Mouse (Mus musculus): ENCODE measurements around the gene Irgc1.
"Not testable (repeated sequence)": the region's sequence is repeated elsewhere in the genome, so short reads cannot be mapped to it uniquely, and the experiment has no call there.

The Irgc1 gene

DNA sequence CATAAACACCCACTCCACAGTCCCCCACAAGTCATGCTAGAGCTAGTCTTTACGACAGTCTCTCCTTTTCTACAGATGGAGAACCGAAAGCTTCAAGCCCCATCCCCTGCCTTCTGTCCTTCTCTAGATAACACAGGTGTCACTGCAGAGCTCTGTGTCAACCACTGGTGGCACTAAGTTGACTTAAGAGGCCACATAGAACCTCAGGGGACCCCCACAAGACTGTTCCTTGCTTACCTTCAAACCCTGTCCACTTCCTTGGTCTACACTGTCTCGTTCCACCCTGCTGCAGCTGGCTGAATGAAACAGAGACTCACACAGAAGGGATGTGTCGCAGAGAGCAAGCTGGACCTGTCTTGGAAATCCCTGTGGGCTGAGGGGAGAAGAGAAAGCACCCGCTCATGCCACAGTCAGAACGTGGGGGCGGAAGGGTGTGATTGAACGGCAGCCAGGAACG lies at the start of gene Irgc1:
TSS of gene Irgc1 (minus strand) at position 443 of the 457 bp plus-strand sequence.
- DNase-seq (ENCODE audit: low read depth, low spot score) = no peak

DNA sequence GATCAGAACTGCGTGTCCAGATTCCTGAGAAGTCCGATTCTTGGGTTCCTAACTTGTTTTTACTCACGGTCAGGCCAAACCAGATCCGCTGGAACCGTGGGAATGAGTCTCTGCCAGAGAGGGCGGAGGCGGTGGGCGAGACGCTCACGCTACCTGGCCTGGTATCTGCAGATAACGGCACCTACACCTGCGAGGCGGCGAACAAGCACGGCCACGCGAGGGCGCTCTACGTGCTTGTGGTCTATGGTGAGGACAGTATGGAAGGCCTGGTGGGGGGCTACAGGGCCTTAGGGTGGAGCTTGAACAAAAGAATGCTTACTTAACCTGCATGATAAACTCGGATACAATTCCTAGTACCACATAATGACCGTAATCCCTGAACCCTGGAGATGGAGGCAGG lies 49.4 kb upstream of the Irgc1 start:
- no peak for DNase-seq (ENCODE audit: low read depth, low spot score)

DNA sequence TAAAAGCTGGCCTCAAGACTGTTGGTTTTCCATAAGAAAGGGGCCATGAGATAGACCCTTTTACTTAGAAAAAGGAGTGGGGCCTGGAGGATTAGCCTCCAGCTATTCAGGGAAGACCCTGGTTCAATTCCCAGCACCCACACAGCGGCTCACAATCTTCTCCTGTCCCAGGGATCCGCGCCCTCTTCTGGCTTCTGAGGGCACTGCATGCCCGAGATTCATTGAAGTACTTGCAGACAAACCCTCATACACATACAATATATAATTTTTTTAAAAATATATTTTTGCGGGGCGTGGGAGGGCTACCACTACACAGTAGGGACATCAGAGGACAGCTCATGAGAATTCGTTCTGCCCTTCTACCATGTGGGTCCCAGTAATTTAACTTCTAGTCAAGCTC lies 48.8 kb upstream of the Irgc1 start:
- DNase-seq (ENCODE audit: low read depth, low spot score) = no peak

DNA sequence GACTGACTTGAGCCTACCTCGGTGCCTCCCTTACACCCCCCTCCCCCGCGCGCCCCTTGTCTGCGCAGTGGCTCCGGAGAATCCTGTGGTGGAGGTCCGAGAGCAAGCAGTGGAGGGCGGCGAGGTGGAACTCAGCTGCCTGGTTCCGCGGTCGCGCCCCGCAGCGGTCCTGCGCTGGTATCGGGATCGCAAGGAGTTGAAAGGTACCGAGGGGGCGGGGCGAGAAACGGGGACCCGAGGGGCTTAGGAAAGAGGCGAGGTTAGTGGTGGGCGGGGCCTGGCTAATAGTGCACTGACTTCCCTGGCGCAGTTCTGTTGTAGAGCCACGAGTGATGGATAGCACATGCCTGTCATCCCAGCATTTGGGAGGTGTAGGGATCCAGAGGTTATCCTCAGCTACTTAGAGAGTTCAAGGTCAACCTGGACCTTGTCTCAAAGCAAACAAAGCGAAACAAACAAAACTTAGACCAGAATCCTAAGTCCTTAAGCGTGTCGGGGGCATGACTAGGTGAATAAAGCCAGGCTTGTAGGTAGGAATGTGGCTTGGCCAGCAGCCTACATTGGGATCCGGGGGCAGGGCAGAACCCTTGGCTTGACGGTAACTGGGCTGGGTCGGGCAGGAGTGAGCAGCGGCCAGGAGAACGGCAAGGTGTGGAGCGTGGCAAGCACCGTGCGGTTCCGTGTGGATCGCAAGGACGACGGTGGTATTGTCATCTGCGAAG lies 47.9 kb upstream of the Irgc1 start:
- no peak for DNase-seq (ENCODE audit: low read depth, low spot score)

DNA sequence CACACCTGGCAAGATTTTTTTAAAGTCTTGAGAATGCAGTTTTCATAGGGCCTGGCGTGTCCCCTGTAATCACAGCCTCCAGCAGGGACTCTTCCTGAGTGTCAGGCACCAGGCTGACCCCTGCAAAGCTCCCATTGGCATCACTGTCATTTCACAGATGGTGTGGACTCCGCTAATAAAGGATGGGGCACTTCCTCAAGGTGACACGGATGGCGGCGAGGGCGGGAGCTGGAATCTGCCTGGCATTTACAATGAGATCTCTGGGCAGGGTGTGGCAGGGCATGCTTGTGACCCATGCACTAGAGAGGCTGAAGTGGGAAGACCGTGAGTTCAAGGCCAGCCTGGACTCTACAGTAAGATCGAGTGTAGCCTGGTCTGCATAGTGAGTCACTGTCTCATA lies 36.2 kb upstream of the Irgc1 start:
- DNase-seq (ENCODE audit: low read depth, low spot score) = no peak

DNA sequence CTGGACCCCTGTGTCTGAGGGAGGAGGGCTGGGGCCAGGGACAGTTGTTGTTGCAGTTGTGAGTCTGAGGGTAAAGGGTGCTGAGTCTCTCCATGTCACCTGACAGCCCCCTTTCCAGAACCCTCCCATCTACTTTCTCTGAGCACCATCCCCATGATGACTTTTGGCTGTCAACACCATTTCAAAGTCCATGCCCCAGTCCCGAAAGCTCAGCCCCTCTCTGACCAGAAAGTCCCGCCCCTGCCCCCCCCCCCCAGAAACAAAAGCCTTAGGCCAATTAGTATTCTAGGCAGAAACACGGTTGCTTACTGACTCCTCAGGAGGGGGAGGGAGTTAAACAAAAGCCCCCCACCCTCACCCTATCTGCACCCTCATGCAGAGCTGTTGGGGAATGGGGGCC lies 35.3 kb upstream of the Irgc1 start:
- DNase-seq (ENCODE audit: low read depth, low spot score) = no peak

DNA sequence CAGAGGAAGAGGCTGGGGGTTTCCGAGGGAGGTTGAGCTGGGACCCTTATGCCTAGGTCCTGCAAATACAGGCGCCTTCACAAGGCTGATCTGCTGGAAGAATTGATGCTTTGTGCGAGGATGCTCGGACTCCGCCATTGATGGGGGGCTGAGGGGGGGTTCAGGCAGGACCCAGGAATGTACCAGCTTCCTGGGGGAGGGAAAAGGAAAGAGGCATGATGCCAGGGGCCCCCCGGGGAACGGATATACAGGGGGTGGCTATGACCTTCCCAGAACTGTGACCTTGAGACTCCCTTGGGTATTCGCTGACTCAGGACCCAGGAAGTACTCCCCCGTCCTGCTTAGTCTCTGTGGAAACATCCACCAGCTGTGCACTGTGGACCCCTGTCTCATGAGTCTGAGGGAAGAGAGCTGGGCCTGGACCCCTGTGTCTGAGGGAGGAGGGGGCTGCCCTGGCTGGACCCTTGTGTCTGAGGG lies 34.6 kb upstream of the Irgc1 start:
- no peak for DNase-seq (ENCODE audit: low read depth, low spot score)

DNA sequence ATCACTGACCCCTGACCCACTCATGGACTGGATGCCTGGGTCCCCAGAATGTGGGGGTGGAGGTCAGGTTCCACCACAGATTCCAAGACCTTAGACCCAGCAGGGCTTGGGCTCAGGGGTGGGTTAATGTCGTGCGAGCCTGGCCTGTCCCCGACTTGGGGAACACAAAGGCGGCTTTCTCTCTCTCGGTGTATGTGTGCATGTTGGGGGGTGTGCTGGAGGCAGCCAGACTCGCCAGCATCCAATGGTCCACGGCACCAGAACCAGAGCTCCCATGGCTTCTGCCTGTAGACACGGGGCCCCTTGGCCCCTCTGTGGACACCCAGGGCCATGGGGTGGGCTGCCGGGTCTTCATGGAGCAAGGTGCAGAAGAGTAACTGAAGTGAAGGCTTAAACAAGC lies 33.4 kb upstream of the Irgc1 start:
- no peak for DNase-seq (ENCODE audit: low read depth, low spot score)

DNA sequence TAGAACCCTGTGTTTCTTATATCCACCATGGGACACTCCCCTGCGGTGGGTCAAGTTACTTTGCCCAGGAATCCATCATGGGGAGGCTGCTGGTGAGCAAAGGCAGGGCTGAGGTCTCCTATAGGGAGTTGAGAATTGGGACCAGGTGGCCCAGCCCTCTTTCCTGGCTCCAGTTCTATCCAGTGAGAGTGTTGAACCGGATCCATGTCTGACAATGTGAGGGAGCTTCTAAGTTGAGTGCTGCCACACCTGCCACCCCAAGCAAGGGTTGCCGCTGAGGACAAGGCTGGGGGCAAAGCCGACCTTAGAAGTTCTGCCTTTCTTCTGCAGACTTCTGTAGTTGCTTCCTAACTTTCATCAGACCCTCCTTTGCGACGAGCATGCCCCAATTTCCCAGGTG lies 31.2 kb upstream of the Irgc1 start:
- DNase-seq (ENCODE audit: low read depth, low spot score) = not testable (repeated sequence)

DNA sequence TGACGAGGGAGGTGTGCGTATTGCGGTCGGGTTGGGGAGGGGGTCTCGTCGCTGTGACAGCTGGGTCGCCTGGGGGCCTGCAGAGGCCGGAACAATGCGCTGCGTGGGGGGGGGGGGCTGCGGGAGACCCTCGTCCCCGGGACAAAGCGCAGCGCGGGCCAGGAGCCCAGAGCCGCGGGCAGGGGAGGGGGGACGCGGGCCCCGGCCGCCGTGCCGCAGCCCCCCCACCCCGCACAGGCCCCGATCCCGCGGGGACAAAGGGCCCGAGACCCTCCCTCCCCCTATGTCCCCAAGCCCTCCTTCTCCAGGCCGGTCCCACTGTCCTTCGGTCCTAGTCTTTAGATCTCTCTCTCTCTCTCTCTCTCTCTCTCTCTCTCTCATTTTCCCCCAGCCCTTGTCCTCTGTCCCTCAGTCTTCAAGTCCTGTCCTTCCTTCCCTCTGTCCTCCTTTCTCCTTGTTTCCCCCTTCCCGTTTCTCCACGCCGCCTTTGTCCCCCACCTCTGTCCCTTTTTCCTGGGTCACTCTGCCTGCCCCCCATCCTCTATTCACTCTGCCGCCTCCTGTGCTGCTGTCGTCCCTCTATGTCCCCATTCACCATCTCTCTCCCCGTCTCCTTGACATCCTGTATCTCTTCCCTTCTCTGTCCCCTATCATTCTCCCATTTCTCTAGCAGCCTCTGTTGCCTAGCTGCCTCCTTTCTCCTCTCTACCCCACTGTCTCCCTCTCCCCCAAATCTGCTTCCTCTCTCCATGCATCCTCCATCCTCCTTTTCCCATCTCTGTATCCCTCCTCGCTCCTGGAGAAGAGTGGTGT lies 30.3 kb upstream of the Irgc1 start:
- DNase-seq (ENCODE audit: low read depth, low spot score) = no peak

DNA sequence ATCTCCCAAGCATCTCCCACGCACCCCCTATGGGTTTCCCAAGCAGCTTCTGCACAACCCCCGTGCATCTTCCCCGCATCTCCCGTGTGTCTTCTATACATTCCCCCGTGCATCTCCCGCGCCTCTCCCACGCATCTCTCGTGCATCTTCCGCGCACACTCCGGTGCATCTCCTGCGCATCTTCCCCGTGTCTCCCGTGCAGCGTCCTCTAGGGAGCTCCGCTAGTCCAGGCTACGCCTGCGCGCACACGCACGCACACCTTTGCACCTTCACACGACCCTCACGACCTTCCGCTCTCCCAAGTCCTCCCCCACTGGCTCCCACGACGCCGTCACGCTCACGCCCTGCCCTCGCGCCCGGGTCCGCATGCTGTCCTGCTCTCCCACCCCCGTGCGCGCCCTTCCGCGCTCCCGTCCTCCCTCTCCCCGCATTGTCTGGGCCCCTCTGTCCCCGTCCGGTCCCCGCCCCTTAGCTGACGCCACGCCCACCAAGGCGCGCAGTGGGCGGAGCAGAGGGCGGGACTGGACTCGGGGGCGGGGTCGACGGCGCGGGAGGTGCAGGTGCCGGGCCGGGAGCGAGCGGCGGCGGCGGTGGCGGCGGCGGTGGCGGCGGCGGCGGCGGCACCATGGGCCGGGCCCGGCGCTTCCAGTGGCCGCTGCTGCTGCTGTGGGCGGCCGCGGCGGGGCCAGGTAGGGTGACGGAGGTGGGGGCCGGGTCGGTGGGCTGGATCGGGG lies 29.5 kb upstream of the Irgc1 start, which contains the start of gene Cadm4:
TSS of gene Cadm4 (plus strand) at position 550 of the 734 bp plus-strand sequence.
- peak; percentile 74 for DNase-seq (ENCODE audit: low read depth, low spot score)

DNA sequence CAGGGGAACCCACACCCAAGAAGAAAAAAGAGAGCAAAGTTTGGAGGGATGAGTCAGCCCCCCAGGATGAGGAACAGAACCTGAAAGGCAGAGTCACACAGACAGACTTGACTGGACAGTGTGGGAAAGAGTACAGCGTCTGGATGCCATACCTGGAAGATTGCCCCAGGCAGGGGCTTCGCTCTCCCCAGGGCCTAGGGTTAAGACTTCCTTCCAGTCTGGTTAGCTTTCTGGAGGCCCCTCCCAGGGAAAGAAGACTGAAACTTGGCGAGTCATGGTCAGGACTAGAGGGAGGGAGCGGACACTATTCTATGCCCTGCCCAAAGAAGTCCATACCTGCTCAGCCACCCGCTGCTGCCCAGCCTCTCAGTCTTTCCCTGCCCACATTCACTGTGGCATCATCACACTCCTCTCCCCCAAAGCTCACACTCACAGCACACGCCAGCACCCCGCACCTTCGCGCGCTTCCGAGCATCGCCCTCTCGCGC lies 28.9 kb upstream of the Irgc1 start:
- no peak for DNase-seq (ENCODE audit: low read depth, low spot score)

DNA sequence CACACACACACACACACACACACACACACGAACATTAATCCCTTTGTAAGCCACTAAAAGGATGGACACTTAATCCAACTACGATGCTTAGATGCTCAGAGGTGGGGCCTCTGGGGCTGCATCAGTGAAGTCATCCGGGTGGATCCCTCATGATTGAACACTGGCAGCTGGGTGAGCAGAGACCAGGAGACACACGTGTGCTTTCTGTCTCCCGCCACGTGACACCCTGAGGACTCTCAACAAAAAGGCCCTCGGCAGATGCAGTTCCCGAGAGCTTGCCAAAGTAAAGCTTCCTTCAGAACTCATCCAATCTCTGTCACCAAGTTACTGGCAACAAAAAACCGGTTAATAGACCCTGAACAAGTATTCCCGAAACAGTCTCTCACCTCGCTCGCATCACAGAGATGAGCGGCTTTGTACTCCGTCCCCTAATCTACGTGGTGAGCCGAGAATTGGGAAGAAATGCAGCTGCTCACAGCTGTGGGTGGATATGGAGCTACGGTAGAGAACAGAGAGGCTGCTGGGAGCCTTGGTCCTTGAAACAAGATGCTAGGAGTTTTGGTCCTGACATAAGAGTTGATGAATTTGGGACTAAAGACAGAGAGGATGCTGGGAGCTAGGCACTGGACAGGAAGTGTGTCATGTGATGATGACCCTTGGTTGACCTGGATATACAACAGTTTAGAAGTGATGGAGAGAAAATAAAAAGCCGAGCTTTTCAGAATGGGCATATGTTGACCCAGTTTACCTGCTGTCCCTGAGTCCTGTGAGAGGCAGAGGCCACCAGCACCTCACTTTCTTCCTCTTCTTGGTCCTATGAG lies 28.2 kb upstream of the Irgc1 start:
- DNase-seq (ENCODE audit: low read depth, low spot score) = peak; percentile 64

DNA sequence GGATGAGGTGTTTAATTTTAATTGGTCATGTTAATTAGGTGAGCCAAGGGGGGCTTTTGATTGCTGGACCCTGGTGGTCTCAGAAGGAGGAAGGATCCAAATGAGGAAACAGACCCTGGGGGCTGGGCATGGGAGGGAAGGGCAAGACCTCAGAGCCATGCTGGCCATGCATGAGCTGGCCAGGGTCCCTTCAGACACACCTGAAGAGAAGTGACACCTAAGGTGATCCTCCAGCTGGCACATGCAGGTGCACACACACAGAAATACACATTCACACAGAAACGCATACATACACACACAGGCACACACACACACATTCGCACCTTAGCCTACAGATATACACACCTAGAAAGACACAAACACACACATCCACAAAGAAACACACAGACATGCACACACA lies 27.6 kb upstream of the Irgc1 start:
- no peak for DNase-seq (ENCODE audit: low read depth, low spot score)

DNA sequence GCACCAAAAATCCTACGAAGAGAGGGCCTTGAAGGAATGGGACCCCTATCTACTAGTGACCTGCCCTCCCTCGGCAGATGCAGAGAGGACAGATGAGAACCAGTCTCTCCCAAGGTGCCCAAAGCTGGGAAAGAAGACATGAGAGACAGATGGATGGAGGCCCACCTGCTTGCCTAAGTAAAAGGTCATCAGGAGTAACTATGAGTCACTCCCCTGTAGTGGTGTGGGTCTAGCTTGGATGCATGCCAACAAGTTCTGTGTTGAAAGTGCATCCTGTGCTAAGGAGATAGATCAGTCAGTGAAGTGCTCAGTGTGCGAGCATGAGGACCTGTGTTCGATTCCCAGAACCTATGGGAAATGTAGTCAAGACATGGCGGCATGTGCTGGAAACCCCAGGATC lies 26.8 kb upstream of the Irgc1 start:
- DNase-seq (ENCODE audit: low read depth, low spot score) = no peak

DNA sequence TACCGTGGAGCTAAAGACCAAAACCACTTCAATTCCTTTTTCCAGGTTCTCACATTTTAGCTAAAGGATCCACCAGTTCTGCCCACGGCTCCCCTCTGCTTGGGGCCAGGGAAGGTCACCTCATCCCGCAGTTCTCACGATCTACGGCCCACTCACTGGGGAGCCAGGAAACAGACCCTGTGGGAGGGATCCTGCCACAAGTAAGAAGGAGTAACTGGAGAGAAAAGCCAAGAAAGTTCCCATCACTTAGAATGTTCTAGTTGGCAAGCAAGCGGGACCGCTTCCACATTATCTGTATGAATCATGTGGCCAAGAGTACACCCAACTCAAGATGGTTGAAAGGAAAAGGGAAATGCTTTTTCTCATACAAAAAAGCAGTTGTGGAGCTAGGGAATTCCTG lies 24.8 kb upstream of the Irgc1 start:
- DNase-seq (ENCODE audit: low read depth, low spot score) = peak; percentile 55

DNA sequence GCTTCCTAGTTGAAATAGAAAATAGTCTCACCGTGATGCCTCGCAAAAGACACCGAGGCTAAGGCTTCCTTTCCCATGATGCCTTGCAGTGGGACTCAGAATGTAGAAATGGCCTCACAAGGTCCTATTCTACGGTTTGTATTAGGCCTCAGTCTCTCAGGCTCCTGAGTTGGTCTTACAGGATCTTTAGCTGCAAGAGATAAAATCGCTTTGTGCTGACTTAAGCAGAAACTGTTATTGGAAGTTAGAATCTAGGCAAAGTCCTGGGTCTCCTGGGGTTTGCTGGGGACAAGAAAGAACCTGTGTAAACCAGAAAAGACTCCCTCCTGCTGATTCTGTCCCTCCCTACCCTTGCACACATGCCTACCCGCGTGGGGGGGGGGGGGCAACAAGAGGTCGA lies 24.2 kb upstream of the Irgc1 start:
- no peak for DNase-seq (ENCODE audit: low read depth, low spot score)

DNA sequence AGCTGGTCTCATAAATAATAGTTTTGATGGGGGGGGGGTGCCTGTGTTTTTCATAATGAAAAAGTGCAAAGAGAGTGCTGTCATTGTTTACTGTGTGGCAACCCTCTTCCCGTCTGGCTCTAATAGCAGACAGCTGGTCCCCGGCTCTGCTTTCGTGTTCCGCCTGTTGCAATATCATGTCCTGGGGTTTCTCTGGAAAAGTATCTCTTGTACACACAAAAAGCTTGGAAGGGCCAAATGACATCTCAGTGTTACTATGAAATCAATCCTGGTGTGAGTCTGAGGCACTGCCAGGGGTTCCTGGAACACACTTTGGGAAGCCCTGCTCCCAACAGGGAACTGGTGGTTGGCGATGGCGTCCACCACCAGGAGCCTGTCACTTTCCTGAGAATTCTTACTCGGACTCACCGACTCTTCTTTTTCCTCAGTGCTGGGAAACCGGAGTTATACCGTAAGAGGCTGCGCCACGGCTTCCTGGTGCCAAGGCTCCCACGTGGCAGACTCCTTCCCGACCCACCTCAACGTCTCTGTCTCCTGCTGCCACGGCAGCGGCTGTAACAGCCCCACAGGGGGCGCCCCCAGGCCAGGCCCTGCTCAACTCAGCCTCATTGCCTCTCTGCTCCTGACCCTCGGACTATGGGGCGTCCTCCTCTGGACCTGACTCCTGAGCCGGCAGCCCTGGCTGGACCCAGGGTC lies 22.9 kb upstream of the Irgc1 start:
- DNase-seq (ENCODE audit: low read depth, low spot score) = no peak

DNA sequence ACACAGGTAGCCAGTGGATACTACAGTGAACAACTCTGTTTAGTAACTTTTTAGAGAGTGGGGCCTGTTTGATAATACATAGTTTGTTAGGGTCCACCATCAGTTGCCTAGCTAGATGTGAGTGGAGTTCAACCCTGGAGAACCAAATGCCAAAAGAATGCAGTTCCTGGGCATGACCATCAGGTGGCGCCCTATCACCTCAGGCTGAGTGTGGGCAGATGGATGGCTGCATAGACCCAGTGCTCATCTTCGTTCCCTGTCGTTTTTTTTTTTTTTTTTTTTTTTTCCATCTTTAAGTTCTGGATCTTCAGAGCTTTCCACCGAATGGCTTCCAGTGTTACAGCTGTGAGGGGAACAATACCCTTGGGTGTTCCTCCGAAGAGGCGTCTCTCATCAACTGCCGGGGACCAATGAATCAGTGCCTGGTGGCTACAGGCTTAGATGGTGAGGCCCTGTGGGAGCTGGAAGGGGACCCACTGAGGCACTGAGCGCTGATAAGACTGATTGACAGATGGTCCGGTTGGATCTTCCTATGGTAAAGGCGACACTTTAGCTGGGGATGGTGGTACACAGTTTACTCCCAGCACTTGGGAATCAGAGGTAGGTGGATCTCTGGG lies 21.9 kb upstream of the Irgc1 start:
- no peak for DNase-seq (ENCODE audit: low read depth, low spot score)

DNA sequence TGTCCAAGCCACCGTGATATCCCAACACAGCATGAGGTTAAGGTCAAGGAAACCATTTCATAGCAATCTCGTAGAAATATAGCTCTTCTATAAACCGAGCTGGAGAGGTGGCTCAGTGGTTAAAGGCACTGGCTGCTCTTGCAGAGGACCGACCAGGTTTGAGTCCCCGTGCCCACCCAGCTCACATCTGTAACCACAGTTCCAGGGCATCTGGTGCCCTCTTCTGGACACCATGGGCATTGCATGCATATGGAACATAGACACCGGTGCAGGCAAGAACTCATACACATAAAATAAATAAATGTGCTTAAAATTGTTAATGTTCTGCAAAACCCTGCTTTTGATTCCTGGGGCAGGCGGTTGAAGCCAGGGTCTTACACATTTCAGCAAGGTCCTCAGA lies 20.8 kb upstream of the Irgc1 start:
- DNase-seq (ENCODE audit: low read depth, low spot score) = no peak
